Mouse (Mus musculus): ENCODE data around the gene Mgst2.

- TF ChIP-seq CTCF (IDR thresholded peaks at IDR 0.05; ENCODE audit: low read depth) = no peak
- TF ChIP-seq EP300 (IDR thresholded peaks at IDR 0.05; ENCODE audit: low read depth) = no peak
These were observed 14.7 kb upstream of the Mgst2 start for GRCm38 (mm10) chr3:51645484-51645883.

All from heart, postnatal 0 days (tissue).